Comparison of ENCODE assay signal across 8 mouse cellular contexts in the genomic region with DNA sequence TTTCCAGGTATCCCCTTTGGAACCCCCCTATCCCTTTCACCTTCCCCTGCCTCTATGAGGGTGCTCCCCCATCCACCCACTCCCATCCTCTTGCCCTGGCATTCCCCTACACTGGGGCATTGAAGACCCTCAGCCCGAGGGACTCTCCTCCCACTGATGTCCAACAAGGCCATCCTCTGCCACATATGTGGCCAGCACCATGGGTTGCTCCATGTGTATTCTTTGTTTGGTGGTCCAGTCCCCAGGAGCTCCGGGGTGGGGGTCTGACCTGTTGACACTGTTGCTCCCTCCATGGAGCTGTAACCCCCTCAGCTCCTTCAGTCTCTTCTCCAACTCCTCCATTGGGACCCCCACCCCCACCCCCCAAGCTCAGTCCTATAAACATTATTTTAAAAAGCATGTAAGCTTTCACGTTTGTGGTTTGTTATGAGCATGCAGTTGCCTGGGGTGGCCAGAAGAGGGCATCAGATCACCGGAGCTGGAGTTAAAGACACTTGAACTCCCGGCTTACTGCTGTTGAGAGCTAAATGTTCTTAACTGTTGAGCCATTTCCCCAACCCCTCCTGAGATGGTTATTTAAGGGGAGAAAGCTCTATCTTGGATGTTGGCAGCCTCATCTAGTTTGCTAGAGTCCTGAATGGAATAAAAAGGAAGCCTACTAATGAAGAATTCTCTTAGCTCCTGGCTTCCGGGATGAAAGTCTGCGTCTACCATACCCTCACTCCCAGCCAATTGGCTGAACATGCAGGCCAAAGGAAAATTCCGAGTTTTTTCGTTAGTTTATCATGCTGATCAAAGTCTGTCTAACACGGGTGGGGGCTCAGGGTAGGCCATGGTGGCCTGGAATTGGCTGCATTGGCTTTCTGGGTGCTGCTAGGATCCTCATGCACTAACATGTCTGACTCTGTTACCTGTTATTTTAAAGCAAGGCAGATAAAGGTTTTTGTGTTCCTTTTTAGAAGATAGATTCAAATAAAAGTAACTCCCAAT. TPM values are rescaled to one million over a fixed set of nuclear protein-coding genes. Genes with fewer than 3 reads are reported as not detected.
DNase-seq lines count a peak whose midpoint lies in the region; ATAC-seq lines count a peak whose summit lies in the region.

No protein-coding gene starts in this region.

- H3K4me1 ChIP-seq in forebrain, embryonic 12.5 days = no peaks in the 10 kb centered on the region
- H3K4me1 ChIP-seq in intestine, embryonic 16.5 days (ENCODE audit: control insufficient read depth, insufficient read depth, low read length) = peaks cover under 1% of the 10 kb centered on the region
- H3K4me1 ChIP-seq in liver, embryonic 13.5 days (replicated peaks) = no peaks in the 10 kb centered on the region
- H3K4me1 ChIP-seq in neural tube, embryonic 11.5 days (ENCODE audit: control insufficient read depth, insufficient read depth, low read length) = no peaks in the 10 kb centered on the region

- H3K36me3 ChIP-seq in forebrain, embryonic 12.5 days (replicated peaks) = no peaks in the 10 kb centered on the region; the same call in 1 of the 2 replicates
- no peaks in the 10 kb centered on the region for H3K36me3 ChIP-seq in intestine, embryonic 16.5 days (ENCODE audit: control insufficient read depth, insufficient read depth, low read length)
- peaks cover 9% of the 10 kb centered on the region for H3K36me3 ChIP-seq in liver, embryonic 13.5 days
- no peaks in the 10 kb centered on the region for H3K36me3 ChIP-seq in neural tube, embryonic 11.5 days (ENCODE audit: control insufficient read depth, insufficient read depth, low read length)

- H3K9me3 ChIP-seq in forebrain, embryonic 12.5 days = no peaks in the 10 kb centered on the region
- no peaks in the 10 kb centered on the region for H3K9me3 ChIP-seq in intestine, embryonic 16.5 days (ENCODE audit: control insufficient read depth, low read length)
- H3K9me3 ChIP-seq in liver, embryonic 13.5 days (replicated peaks) = no peaks in the 10 kb centered on the region
- no peaks in the 10 kb centered on the region for H3K9me3 ChIP-seq in neural tube, embryonic 11.5 days (ENCODE audit: control insufficient read depth, low read length)

- no peak overlapping the region for H3K27ac ChIP-seq in forebrain, embryonic 12.5 days
- H3K27ac ChIP-seq in intestine, embryonic 16.5 days (ENCODE audit: low read length) = no peak overlapping the region
- no peak overlapping the region for H3K27ac ChIP-seq in liver, embryonic 13.5 days
- no peak overlapping the region for H3K27ac ChIP-seq in neural tube, embryonic 11.5 days (ENCODE audit: low read depth, low read length)

- no peaks in the 10 kb centered on the region for H3K27me3 ChIP-seq in forebrain, embryonic 12.5 days
- no peaks in the 10 kb centered on the region for H3K27me3 ChIP-seq in intestine, embryonic 16.5 days (replicated peaks; ENCODE audit: control insufficient read depth, insufficient read depth, low read length)
- no peaks in the 10 kb centered on the region for H3K27me3 ChIP-seq in liver, embryonic 13.5 days
- no peaks in the 10 kb centered on the region for H3K27me3 ChIP-seq in neural tube, embryonic 11.5 days (ENCODE audit: control insufficient read depth, insufficient read depth, low read length)

- H3K9ac ChIP-seq in forebrain, embryonic 12.5 days = no peak overlapping the region
- no peak overlapping the region for H3K9ac ChIP-seq in intestine, embryonic 16.5 days (ENCODE audit: low read depth, low read length)
- H3K9ac ChIP-seq in liver, embryonic 13.5 days = no peak overlapping the region
- H3K9ac ChIP-seq in neural tube, embryonic 11.5 days (ENCODE audit: low read length) = no peak overlapping the region

- peak; percentile 6 to 47 for DNase-seq in urinary bladder, postnatal 36 days (ENCODE audit: low spot score in 2 of 2)
- no peak for DNase-seq in urinary bladder, postnatal 10 days (ENCODE audit: low spot score)
- peak; percentile 14 for DNase-seq in c-Kit-positive CD71-positive TER-119-negative erythroid progenitor cells, embryonic 14.5 days (ENCODE audit: low read depth)
- peak; percentile 28 for DNase-seq in liver, embryonic 13.5 days
- DNase-seq in neural tube, embryonic 11.5 days (ENCODE audit: low spot score) = peak; percentile 59
- peak; percentile 37 for DNase-seq in thymus, postnatal 25 days

- 41% methylated on average over 10 of the region's 10 CpGs for WGBS in forebrain, embryonic 12.5 days
- 39% methylated on average over 10 of the region's 10 CpGs for WGBS in intestine, embryonic 16.5 days
- WGBS in liver, embryonic 13.5 days (ENCODE audit: insufficient replicate concordance) = 31% methylated on average over 10 of the region's 10 CpGs
- 42% methylated on average over 10 of the region's 10 CpGs for WGBS in neural tube, embryonic 11.5 days

- H3K4me3 ChIP-seq in forebrain, embryonic 12.5 days (replicated peaks) = no peak overlapping the region
- no peak overlapping the region for H3K4me3 ChIP-seq in intestine, embryonic 16.5 days (ENCODE audit: low read length)
- no peak overlapping the region for H3K4me3 ChIP-seq in liver, embryonic 13.5 days (replicated peaks)
- no peak overlapping the region for H3K4me3 ChIP-seq in neural tube, embryonic 11.5 days (ENCODE audit: low read depth, low read length)

- peak; percentile 46; the same call in 1 of the 2 replicates for ATAC-seq in forebrain, embryonic 12.5 days (ENCODE audit: low FRiP score)
- peak; percentile 49 for ATAC-seq in intestine, embryonic 16.5 days
- no peak for ATAC-seq in liver, embryonic 13.5 days (ENCODE audit: low read depth)
- ATAC-seq in neural tube, embryonic 11.5 days (ENCODE audit: insufficient read depth, low FRiP score, low TSS enrichment) = peak; percentile 50; the same call in 1 of the 2 replicates

- H3K4me2 ChIP-seq in forebrain, embryonic 12.5 days = no peak overlapping the region
- no peak overlapping the region for H3K4me2 ChIP-seq in intestine, embryonic 16.5 days (ENCODE audit: low read depth, low read length)
- H3K4me2 ChIP-seq in liver, embryonic 13.5 days = no peak overlapping the region
- no peak overlapping the region for H3K4me2 ChIP-seq in neural tube, embryonic 11.5 days (ENCODE audit: low read depth)

RNA-seq across cellular contexts. Expression of a gene that starts 26.8 kb away (rescaled TPM):
- polyA plus RNA-seq in forebrain, embryonic 12.5 days (2016; fragmentation: Nextera tagmentation; extraction: Ambion mirVana) = 139 and 151 TPM in 2 replicates
- 29.6 and 32.7 TPM in 2 replicates for polyA plus RNA-seq in intestine, embryonic 16.5 days (2015; fragmentation: Nextera tagmentation; extraction: Ambion mirVana)
- 95.8 and 127 TPM in 2 replicates for polyA plus RNA-seq in liver, embryonic 13.5 days (2015; fragmentation: Nextera tagmentation; extraction: Ambion mirVana)
- polyA plus RNA-seq in neural tube, embryonic 11.5 days (2014; fragmentation: Nextera tagmentation; extraction: Ambion mirVana) = 118 and 119 TPM in 2 replicates
